Mouse (Mus musculus): ENCODE data around the gene Serpinb2. TPM values are rescaled to one million over a fixed set of nuclear protein-coding genes. Genes with fewer than 3 reads are reported as not detected.

The Serpinb2 gene
- total and polyA plus RNA-seq, 3 experiments, result 0.03 TPM; not detected in 2

GRCm38 (mm10) chr1:107584932-107585331, 73.7 kb downstream of the Serpinb2 start:
- H3K36me3 ChIP-seq (replicated peaks), result no peaks in the 10 kb centered on the region
- H3K9me3 ChIP-seq (replicated peaks), result peaks cover 12% of the 10 kb centered on the region
- ATAC-seq (ENCODE audit: extremely low read depth, insufficient number of reproducible peaks, low FRiP score, poor library complexity, severe bottlenecking) (no peak), DNase-seq (ENCODE audit: low spot score) (no peak)
- TF ChIP-seq TAL1 (conservative IDR thresholded peaks at IDR 0.05; ENCODE audit: low read depth, low read length) (no peak), POLR2AphosphoS5 (IDR thresholded peaks at IDR 0.05; ENCODE audit: insufficient replicate concordance, low read depth, low read length) (no peak), CTCF (IDR thresholded peaks at IDR 0.05; ENCODE audit: low read depth, low read length) (no peak), GATA1 (IDR thresholded peaks at IDR 0.05; ENCODE audit: borderline replicate concordance, low read length) (no peak)
- no peak overlapping the region for H3K4me3 ChIP-seq (ENCODE audit: low read depth, low read length)
- no peaks in the 10 kb centered on the region for H3K27me3 ChIP-seq (ENCODE audit: insufficient read depth, low read length)
- no peaks in the 10 kb centered on the region for H3K4me1 ChIP-seq (ENCODE audit: insufficient read depth, low read depth, low read length)

Other genes with a start within 250 kb of the Serpinb2 start
- gene Serpinb3b, start 233.1 kb upstream of the Serpinb2 start, total RNA-seq (2014; fragmentation: Nextera tagmentation), result not detected in 2 replicates
- 0.16 TPM in 1 of 2 replicates, not detected in the other for gene Serpinb3b, start 233.1 kb upstream of the Serpinb2 start, total RNA-seq (2017)
- not detected in 2 replicates for gene Serpinb3b, start 233.1 kb upstream of the Serpinb2 start, polyA plus RNA-seq (2012)
- gene Serpinb3c, start 233.1 kb upstream of the Serpinb2 start, total RNA-seq (2014; fragmentation: Nextera tagmentation), result not detected in 2 replicates
- not detected in 2 replicates for gene Serpinb3c, start 233.1 kb upstream of the Serpinb2 start, total RNA-seq (2017)
- not detected in 2 replicates for gene Serpinb3c, start 233.1 kb upstream of the Serpinb2 start, polyA plus RNA-seq (2012)
- not detected in 2 replicates for gene Serpinb11, start 150.2 kb upstream of the Serpinb2 start, total RNA-seq (2014; fragmentation: Nextera tagmentation)
- 0.23 TPM in 1 of 2 replicates, not detected in the other for gene Serpinb11, start 150.2 kb upstream of the Serpinb2 start, total RNA-seq (2017)
- not detected in 2 replicates for gene Serpinb11, start 150.2 kb upstream of the Serpinb2 start, polyA plus RNA-seq (2012)
- gene Serpinb7, start 111.8 kb upstream of the Serpinb2 start, total RNA-seq (2014; fragmentation: Nextera tagmentation), result not detected in 2 replicates
- gene Serpinb7, start 111.8 kb upstream of the Serpinb2 start, total RNA-seq (2017), result not detected in 2 replicates
- not detected in 2 replicates for gene Serpinb7, start 111.8 kb upstream of the Serpinb2 start, polyA plus RNA-seq (2012)
- gene Serpinb8, start 78.6 kb downstream of the Serpinb2 start, total RNA-seq (2014; fragmentation: Nextera tagmentation), result not detected in 2 replicates
- gene Serpinb8, start 78.6 kb downstream of the Serpinb2 start, total RNA-seq (2017), result 0.05 TPM in 1 of 2 replicates, not detected in the other
- gene Serpinb8, start 78.6 kb downstream of the Serpinb2 start, polyA plus RNA-seq (2012), result 0.02 TPM in 1 of 2 replicates, not detected in the other

Data from G1E (cell line).